Mouse (Mus musculus): ENCODE measurements around the gene Gng2. TPM values are rescaled to one million over a fixed set of nuclear protein-coding genes. Genes with fewer than 3 reads are reported as not detected.

Gene Gng2
- polyA plus RNA-seq, 1 experiment from 2014 or later = 187 TPM

DNA sequence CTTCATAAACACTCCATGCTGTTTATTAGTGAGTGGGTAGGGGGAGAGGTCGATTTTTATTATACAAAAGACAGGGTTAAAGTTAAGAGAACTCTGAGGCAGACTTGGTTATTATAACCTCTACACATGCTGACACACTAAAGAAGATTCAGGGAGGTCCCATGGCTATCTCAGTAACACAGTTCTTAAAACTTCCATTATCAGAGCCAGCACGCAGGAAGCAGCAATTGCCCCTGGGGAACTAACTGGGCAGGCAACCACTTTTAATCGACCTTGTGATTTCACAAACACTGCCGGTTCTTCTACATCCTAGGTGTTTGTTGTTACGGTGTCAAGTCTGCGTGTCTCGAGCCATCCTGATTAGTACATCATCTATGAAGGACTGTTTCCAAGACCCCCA lies 22.4 kb downstream of the Gng2 start:
- no peak overlapping the region for H3K4me3 ChIP-seq (replicated peaks)
- WGBS = 93% methylated on average over 7 of the region's 7 CpGs
- peaks cover 43% of the 10 kb centered on the region for H3K36me3 ChIP-seq (replicated peaks)
- H3K27ac ChIP-seq = no peak overlapping the region
- H3K9me3 ChIP-seq = no peaks in the 10 kb centered on the region
- no peak overlapping the region for H3K9ac ChIP-seq
- no peaks in the 10 kb centered on the region for H3K27me3 ChIP-seq
- H3K4me1 ChIP-seq = peaks cover 9% of the 10 kb centered on the region
- no peak overlapping the region for H3K4me2 ChIP-seq
- ATAC-seq (ENCODE audit: low FRiP score) = no peak

DNA sequence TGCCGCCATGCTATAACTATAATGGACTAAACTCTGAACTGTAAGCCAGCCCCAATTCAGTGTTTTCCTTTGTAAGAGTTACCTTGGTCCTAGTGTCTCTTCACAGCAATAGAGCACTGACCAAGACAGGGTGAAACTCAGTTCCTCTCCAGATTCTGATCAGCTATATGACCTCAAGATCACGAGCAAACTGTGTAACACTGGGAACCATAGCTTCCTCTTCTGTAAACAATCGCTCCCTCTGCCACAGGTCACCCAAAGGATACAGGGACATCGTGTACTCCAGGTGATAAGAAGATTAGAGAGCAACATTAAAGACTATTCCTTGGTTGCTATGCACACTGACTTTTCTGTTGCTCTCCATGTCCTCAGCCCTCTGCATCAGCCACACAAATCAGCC lies 26.6 kb downstream of the Gng2 start:
- H3K36me3 ChIP-seq (replicated peaks) = peaks cover 33% of the 10 kb centered on the region
- ATAC-seq (ENCODE audit: low FRiP score) = no peak

DNA sequence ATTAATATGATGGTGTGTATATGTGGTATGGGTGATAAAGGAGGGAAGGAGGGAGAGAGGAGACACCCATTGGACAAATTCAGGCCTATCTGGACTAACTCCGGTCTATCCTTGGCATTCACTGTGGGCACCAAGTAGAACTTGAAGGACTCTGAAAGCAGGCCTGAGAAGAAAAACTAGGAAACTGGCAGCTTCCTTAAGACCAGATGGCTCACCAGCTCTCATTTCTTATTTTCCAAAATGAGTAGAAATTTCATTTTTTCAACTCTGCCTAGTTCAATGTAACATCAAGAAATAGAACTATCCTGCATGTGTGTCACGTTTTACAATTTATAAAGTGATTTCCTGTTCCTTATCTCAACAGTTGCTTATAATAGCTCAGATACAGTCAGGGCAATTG lies 28.0 kb downstream of the Gng2 start:
- Histone ChIP-seq H3K4me3 (replicated peaks) (no peak overlapping the region), H3K36me3 (replicated peaks) (peaks cover 36% of the 10 kb centered on the region), H3K4me1 (peaks cover 22% of the 10 kb centered on the region), H3K27me3 (no peaks in the 10 kb centered on the region), H3K9me3 (no peaks in the 10 kb centered on the region), H3K9ac (no peak overlapping the region), H3K4me2 (no peak overlapping the region), H3K27ac (no peak overlapping the region)
- 94% methylated on average over 2 of the region's 2 CpGs for WGBS
- ATAC-seq (ENCODE audit: low FRiP score) = no peak

More for the DNA sequence above, 26.6 kb downstream of the Gng2 start:
- Histone ChIP-seq H3K4me1 (peaks cover 13% of the 10 kb centered on the region), H3K27ac (no peak overlapping the region), H3K4me3 (replicated peaks) (no peak overlapping the region), H3K9me3 (no peaks in the 10 kb centered on the region), H3K9ac (no peak overlapping the region), H3K4me2 (no peak overlapping the region), H3K27me3 (no peaks in the 10 kb centered on the region)
- WGBS = 96% methylated on average over 4 of the region's 4 CpGs

DNA sequence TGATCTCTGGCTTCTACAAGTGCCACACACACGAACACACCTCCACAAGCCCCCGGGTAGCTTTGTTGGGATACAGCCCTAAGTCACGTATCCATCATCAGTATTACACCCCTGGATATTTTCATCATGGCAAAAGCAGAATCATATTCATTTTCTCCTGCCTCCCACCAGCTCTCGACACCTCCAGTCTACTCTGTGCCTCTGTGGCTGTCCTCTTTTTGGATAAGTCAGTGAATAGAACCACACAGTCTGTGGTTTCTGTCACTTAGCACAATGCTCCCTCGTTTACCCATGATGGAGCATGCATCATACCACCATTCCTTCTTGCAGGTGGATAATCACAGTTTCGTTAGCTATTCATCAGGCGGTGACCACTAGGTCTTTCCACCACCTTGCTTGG lies 31.2 kb downstream of the Gng2 start:
- WGBS = 65% methylated on average over 7 of the region's 7 CpGs
- no peak for ATAC-seq (ENCODE audit: low FRiP score)
- Histone ChIP-seq H3K27me3 (no peaks in the 10 kb centered on the region), H3K27ac (0 out of 2 replicates have a peak overlapping the region, but pooled peaks have one; percentile 19), H3K4me3 (replicated peaks) (no peak overlapping the region), H3K36me3 (replicated peaks) (peaks cover 29% of the 10 kb centered on the region), H3K9ac (no peak overlapping the region), H3K4me1 (peaks cover 36% of the 10 kb centered on the region), H3K9me3 (no peaks in the 10 kb centered on the region), H3K4me2 (no peak overlapping the region)

DNA sequence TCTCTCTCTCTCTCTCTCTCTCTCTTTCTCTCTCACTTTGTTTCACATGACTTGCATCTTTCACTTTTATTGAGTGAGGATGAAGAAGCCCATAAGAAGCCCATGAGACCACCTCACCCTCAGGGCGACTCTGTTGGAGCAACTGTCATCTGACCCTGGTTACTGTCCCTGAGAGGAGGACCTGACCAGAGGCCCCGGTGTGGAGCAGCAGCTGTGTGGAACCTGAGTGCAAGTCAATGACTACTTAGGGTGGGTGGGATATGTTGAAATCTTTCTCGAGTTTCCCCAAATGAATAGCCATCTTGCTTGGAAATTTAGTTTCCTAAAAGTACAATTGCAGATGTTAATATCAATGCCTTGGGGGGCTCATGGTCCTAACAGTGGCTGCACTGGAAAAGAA lies 34.7 kb downstream of the Gng2 start:
- H3K4me1 ChIP-seq = peaks cover 39% of the 10 kb centered on the region
- WGBS = 10% methylated on average over 3 of the region's 3 CpGs
- no peak overlapping the region for H3K4me3 ChIP-seq (replicated peaks)
- H3K36me3 ChIP-seq (replicated peaks) = 0 out of 2 replicates have a peak, but pooled peaks cover 9% of the 10 kb centered on the region
- peak overlapping the region; percentile 75 for H3K27ac ChIP-seq
- H3K4me2 ChIP-seq = peak overlapping the region; percentile 25; the same call in 1 of the 2 replicates
- no peaks in the 10 kb centered on the region for H3K9me3 ChIP-seq
- no peaks in the 10 kb centered on the region for H3K27me3 ChIP-seq
- 0 out of 2 replicates have a peak, but pooled peaks have one; percentile 59 for ATAC-seq (ENCODE audit: low FRiP score)
- H3K9ac ChIP-seq = no peak overlapping the region

DNA sequence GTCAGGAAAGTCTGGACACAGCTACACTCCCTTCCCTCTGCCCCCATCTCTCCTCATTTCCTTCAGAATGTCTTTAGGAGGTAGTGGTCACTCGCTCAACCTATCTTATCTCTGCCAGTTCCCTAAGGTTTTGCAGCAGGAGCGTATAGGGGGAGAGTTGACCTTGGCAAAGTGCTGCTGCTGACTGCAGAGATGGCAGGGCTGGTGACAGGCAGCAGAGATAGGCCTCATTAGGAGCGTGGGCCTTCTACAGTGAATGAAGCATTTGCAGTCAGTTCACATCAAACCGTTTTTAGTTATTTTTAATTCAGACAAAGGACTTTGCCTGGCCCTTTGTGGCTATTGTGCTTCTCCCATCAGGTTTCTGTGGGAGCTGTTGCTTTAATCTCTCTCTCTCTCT lies 35.1 kb downstream of the Gng2 start:
- Histone ChIP-seq H3K27me3 (no peaks in the 10 kb centered on the region), H3K4me3 (replicated peaks) (no peak overlapping the region), H3K4me2 (peak overlapping the region; percentile 25; the same call in 1 of the 2 replicates), H3K27ac (peak overlapping the region; percentile 75), H3K36me3 (replicated peaks) (0 out of 2 replicates have a peak, but pooled peaks cover 9% of the 10 kb centered on the region), H3K9me3 (no peaks in the 10 kb centered on the region), H3K4me1 (peaks cover 39% of the 10 kb centered on the region), H3K9ac (no peak overlapping the region)
- peak; percentile 80 for ATAC-seq (ENCODE audit: low FRiP score)
- 19% methylated on average over 4 of the region's 4 CpGs for WGBS

DNA sequence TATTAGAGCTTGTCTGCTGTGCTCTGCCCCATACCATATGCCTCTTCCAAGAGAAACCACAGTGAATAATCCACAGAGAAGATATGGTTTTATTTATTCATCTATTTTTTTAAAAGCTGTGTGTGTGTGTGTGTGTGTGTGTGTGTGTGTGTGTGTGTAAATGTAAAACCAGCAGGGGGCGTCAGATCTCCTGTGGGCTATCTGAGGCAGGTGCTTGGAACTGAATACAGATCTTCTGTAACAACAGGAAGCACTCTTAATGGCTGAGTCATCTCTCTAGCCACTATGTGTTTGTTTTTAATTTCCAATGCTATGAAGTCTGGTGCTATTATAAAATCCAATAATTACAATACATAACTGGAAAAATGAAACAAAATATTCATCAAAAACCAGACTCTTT lies 37.4 kb downstream of the Gng2 start:
- ATAC-seq (ENCODE audit: low FRiP score) = no peak
- no peak overlapping the region for H3K4me2 ChIP-seq
- peaks cover 25% of the 10 kb centered on the region for H3K4me1 ChIP-seq
- 83% methylated on average over 1 of the region's 1 CpGs for WGBS
- H3K9me3 ChIP-seq = no peaks in the 10 kb centered on the region
- H3K4me3 ChIP-seq (replicated peaks) = no peak overlapping the region
- H3K27ac ChIP-seq = no peak overlapping the region
- H3K9ac ChIP-seq = no peak overlapping the region
- H3K27me3 ChIP-seq = no peaks in the 10 kb centered on the region
- H3K36me3 ChIP-seq (replicated peaks) = peaks cover 16% of the 10 kb centered on the region

DNA sequence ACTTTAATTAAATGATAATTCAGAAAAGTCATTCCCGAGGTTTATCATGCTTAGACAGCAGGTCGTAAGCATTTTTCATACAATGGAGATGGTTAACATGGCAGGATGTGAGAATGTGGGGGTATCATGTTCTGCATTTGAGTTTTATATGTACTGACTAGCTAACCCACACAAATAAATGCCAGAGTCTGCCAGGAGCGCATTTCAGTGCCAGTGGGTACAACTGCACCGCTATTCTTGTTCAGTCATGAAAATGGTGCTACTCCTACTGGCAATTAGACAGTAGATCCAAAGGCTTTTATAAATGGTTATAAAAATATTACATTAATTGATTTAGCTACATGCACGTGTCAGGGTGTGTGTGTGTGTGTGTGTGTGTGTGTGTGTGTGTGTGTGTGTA lies 38.9 kb downstream of the Gng2 start:
- WGBS = 93% methylated on average over 5 of the region's 5 CpGs
- ATAC-seq (ENCODE audit: low FRiP score) = no peak
- Histone ChIP-seq H3K4me1 (peaks cover 29% of the 10 kb centered on the region), H3K4me2 (no peak overlapping the region), H3K9ac (no peak overlapping the region), H3K9me3 (no peaks in the 10 kb centered on the region), H3K4me3 (replicated peaks) (no peak overlapping the region), H3K27ac (no peak overlapping the region), H3K36me3 (replicated peaks) (peaks cover 17% of the 10 kb centered on the region), H3K27me3 (no peaks in the 10 kb centered on the region)

DNA sequence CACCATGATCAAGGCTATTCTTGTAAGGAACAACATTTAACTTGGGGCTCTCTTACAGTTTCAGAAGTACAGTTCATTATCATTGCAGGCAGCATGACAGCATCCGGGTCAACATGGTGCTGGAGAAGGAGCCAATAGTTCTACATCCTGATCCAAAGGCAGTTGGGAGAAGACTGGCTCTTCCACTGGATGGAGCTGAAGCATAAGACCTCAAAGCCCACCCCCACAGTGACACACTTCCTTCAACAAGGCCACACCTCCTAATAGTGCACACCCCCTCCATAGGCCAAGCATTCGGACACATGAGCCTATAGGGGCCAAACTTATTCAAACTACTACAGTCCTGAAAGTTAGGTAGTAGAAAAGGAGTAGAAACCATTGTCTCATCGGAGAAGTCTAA lies 42.3 kb downstream of the Gng2 start:
- WGBS = 93% methylated on average over 3 of the region's 3 CpGs
- H3K9ac ChIP-seq = no peak overlapping the region
- no peak overlapping the region for H3K4me2 ChIP-seq
- peaks cover 29% of the 10 kb centered on the region for H3K36me3 ChIP-seq (replicated peaks)
- peaks cover 16% of the 10 kb centered on the region for H3K4me1 ChIP-seq
- H3K27me3 ChIP-seq = no peaks in the 10 kb centered on the region
- no peaks in the 10 kb centered on the region for H3K9me3 ChIP-seq
- H3K27ac ChIP-seq = no peak overlapping the region
- no peak overlapping the region for H3K4me3 ChIP-seq (replicated peaks)
- ATAC-seq (ENCODE audit: low FRiP score) = no peak

DNA sequence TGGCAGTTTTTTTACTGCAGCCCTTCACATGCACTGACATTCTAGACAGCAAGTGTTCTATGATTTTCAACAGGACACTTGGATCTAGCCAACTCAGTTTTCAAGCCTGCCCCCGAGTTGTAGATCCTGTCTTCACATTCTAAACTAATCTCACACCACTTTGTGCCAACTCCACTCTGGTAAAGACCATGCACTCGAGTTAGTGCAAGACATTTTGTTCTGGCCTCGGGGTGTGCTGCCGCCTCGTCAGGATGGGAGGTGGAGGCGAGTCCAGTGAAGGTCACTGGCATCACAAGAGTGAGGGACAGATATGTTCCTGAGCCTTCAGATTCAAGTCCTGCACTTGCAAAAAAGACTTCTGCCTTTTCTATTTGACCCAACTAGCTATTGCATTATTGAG lies 44.1 kb downstream of the Gng2 start:
- H3K4me3 ChIP-seq (replicated peaks) = no peak overlapping the region
- H3K9me3 ChIP-seq = no peaks in the 10 kb centered on the region
- H3K4me1 ChIP-seq = peaks cover 22% of the 10 kb centered on the region
- ATAC-seq (ENCODE audit: low FRiP score) = no peak
- H3K4me2 ChIP-seq = no peak overlapping the region
- no peaks in the 10 kb centered on the region for H3K27me3 ChIP-seq
- H3K27ac ChIP-seq = no peak overlapping the region
- H3K9ac ChIP-seq = no peak overlapping the region
- WGBS = 75% methylated on average over 6 of the region's 6 CpGs
- peaks cover 35% of the 10 kb centered on the region for H3K36me3 ChIP-seq (replicated peaks)

DNA sequence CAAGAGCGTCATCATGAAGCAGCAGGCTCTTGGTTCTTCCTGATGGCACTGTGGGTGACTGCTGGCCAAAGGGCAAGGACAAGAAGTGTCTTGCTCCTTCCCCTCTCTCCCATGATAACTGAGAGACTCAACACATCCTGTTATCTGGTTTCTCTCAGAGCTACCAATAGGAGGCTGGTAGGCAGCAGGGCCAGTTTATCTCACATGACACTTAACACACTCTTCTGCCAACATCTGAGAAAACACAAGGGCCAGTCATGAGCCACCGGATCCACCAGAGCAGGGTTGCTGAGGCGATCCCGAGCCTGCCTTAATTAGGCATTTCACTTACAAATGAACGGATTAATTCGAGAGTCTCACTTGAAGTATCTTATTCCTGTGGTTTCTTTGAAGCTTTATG lies 49.5 kb downstream of the Gng2 start:
- H3K9ac ChIP-seq = no peak overlapping the region
- no peak overlapping the region for H3K27ac ChIP-seq
- no peak overlapping the region for H3K4me3 ChIP-seq (replicated peaks)
- H3K4me1 ChIP-seq = peaks cover 38% of the 10 kb centered on the region
- WGBS = 17% methylated on average over 6 of the region's 6 CpGs
- H3K9me3 ChIP-seq = peaks cover 6% of the 10 kb centered on the region; the same call in 1 of the 2 replicates
- H3K27me3 ChIP-seq = no peaks in the 10 kb centered on the region
- ATAC-seq (ENCODE audit: low FRiP score) = no peak
- no peak overlapping the region for H3K4me2 ChIP-seq
- H3K36me3 ChIP-seq (replicated peaks) = peaks cover 37% of the 10 kb centered on the region

DNA sequence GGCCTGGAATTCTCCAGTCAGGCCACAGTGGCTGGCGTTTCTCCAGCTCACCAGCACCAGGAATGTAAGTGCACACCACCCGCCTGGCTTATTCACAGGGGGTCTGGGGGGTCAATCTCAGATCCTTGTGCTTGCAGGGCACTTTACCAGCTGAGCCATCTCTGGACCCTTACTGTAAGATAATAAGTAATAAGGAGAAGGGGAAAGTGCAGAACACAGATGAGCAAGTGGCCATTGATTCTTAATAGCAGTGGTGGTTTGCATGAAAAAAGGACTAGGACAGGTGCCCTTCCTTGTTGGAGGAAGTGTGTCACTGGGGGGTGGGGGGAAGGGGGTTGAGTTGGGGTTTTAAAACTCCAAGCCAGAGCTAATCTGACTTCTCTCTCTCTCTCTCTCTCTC lies 50.3 kb downstream of the Gng2 start:
- no peak overlapping the region for H3K4me2 ChIP-seq
- peaks cover 37% of the 10 kb centered on the region for H3K36me3 ChIP-seq (replicated peaks)
- peaks cover 6% of the 10 kb centered on the region; the same call in 1 of the 2 replicates for H3K9me3 ChIP-seq
- H3K4me3 ChIP-seq (replicated peaks) = no peak overlapping the region
- no peak for ATAC-seq (ENCODE audit: low FRiP score)
- H3K27ac ChIP-seq = no peak overlapping the region
- H3K4me1 ChIP-seq = peaks cover 40% of the 10 kb centered on the region
- H3K27me3 ChIP-seq = no peaks in the 10 kb centered on the region
- 69% methylated on average over 2 of the region's 2 CpGs for WGBS
- no peak overlapping the region for H3K9ac ChIP-seq

DNA sequence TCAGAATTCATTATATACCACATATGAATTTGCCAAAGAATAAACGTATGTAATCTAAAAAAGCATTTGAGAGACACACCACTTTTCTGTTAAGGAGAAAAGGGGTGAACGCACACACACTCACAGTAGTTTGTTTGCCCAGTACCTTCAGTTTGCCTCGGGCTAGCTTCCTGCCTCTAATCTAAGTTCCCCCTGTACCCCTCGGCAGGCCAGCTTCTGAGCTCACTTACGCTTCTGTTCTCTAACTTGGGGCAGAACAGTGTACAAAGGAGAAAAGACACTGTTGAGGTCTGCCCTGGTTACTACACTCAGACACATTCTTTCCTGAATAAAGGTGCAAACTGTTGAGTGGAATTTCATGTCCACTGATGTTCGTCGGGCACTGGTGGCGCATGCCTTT lies 51.1 kb downstream of the Gng2 start:
- ATAC-seq (ENCODE audit: low FRiP score) = no peak
- Histone ChIP-seq H3K36me3 (replicated peaks) (peaks cover 32% of the 10 kb centered on the region), H3K4me2 (no peak overlapping the region), H3K4me1 (peaks cover 47% of the 10 kb centered on the region), H3K27me3 (no peaks in the 10 kb centered on the region), H3K9me3 (peaks cover 6% of the 10 kb centered on the region; the same call in 1 of the 2 replicates), H3K27ac (no peak overlapping the region), H3K4me3 (replicated peaks) (no peak overlapping the region), H3K9ac (no peak overlapping the region)
- 70% methylated on average over 8 of the region's 8 CpGs for WGBS

Measured in forebrain, embryonic 12.5 days (tissue).